14 mouse cellular contexts compared by ENCODE assay signal in the genomic region with DNA sequence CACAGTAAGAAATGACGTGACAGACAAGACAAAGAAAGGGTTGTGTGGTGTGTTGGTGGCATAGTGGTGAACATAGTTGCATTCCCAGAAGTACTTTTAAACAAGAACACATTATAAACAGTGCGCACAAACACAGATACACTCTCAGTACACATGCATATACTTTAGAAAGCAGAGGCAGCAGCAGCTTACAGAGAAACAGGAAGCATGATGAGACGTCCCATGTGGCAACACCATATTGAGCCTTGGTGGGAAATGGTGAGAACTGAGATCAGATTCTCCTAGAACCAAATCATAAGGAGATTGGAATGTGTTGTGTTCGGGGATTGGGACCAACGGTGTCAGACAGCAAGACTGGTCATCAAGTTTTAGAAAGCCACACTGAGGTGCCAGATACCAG.
"Had no signal": no experiment of that assay in that cellular context is flagged by ENCODE, and none has a peak within 500 bp of the region (broad histone marks: within the 10 kb centered on the region; RNA-seq: fewer than 3 reads in every experiment).

No protein-coding gene starts in this region.

- H3K4me2 ChIP-seq: liver, embryonic 11.5 days; liver, embryonic 15.5 days had no signal

- H3K27me3 ChIP-seq: liver, embryonic 15.5 days had no signal

- H3K36me3 ChIP-seq: limb, embryonic 10.5 days; liver, embryonic 15.5 days; midbrain, embryonic 10.5 days had no signal

- ATAC-seq: lung, postnatal 0 days had no signal

- DNase-seq: kidney, adult 9 months; kidney, postnatal 14 days; lung, adult 2 months; lung, postnatal 36 days; midbrain, embryonic 14.5 days; right cerebral cortex, adult 18-20 months; right cerebral cortex, postnatal 25 days had no signal

- H3K9ac ChIP-seq: liver, embryonic 15.5 days had no signal

- H3K4me3 ChIP-seq: left cerebral cortex, adult 2 months; limb, embryonic 10.5 days; liver, embryonic 15.5 days; midbrain, embryonic 10.5 days had no signal

- H3K27ac ChIP-seq: left cerebral cortex, adult 2 months; limb, embryonic 10.5 days; liver, embryonic 15.5 days; midbrain, embryonic 10.5 days; stomach, postnatal 0 days had no signal

- H3K9me3 ChIP-seq: limb, embryonic 10.5 days; liver, embryonic 15.5 days; midbrain, embryonic 10.5 days had no signal
